Mouse (Mus musculus) 416B (cell line): ENCODE results near the gene Slc35e4.
"Not testable (repeated sequence)": the region's sequence is repeated elsewhere in the genome, so short reads cannot be mapped to it uniquely, and the experiment has no call there.

Experiments
- DNase-seq: peaks from one replicate; pipeline ENCODE4 v3.0.0; 2011; ENCODE audit warnings: low read depth

Slc35e4 gene

DNA sequence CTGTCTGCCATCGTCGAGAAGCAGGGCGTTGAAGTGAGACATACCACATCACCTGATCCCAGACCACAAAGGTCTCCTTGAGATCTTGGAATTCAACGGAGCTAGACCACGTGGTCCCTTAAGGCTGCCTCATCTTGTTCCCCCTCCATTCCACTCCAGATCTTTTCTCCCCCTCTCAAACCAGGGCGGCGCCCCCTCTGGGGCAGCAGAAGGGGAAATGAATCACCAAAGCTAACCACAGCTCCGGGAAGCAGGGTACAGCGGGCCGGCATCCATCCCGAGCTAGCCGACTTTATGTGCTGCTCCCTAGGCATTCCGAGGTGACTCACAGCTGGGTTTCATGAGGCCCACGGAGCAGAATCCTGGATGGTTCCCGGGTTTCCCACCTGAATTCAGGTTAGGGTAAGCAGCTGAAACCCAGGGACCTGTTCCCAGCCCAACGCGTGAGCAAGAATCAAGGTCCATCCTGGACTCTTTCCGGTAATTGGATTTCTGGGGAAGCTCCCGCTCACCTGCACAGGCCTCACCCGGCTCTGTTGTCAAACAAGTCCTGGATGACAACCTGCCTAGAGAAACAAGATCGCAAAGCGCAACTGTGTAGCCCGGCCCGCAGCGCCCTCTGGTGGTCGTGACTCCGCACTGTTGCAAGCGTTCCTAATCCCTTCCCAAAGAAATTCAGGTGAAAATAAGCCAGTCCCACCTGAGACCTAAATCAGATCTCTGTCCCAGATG is at the start of gene Slc35e4:
TSS of gene Slc35e4 (minus strand) at position 556 of the 732 bp plus-strand sequence.
- peak; percentile 98 for DNase-seq

DNA sequence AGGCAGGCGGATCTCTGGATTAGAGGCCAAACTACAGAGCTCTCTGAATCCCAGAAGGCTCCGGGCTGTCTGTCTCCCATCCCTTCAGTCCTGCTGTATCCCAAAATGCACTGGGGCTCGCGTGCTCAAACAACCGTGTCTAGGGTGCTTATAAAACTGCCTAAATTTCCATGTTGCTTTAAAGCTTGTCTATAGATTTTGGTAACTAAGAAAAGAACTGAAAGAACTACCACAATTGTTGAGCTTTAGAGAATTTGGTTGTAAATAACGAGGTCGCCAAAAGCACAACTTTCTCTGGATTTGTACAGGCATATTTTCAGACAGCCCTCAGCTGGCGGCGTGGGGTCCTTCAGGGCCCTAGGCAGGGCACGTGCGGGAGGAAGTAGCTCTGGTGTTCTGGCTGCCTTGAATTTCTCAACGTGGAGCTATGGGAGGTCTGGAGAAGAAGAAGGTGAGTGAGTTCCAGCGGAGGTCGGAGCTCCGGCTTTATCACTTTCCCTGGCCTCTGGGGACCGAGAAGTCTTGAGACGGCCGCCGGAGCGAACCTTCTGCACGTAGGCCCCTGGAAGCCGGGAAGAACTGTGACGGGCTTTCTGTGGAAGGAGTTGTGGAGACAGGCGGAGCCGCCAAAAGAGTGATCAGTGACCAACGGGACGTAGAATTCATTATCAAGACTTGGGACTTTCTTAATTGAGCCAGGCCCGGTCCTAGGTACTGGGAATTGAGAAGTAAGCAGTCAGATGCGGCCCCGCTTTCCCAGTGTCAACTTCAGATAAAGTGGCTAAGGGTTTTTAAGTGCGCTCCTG is 49.3 kb upstream of the Slc35e4 start, which contains the start of gene Pes1:
TSS of gene Pes1 (plus strand) at position 366 of the 806 bp plus-strand sequence.
- peak; percentile 95 for DNase-seq

DNA sequence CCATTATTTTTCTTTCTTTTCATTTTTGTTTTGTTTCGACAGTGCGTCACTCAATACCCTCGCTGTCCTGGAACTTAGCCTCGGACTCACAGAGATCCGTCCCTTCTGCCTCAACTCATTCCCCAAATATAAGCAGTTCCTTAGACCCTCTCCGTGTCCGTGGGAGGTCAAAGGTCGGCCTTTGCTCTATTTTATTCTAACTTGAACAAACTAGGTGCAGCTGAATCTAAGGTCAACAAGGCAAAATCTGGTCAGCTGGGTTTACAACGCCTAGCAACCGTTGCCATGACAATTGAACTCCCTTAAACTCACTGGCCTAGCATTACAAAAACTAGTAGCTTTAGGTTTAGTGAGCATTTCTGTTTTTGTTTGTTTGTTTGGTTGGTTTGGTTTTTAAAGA is 48.7 kb upstream of the Slc35e4 start:
- DNase-seq: no peak

DNA sequence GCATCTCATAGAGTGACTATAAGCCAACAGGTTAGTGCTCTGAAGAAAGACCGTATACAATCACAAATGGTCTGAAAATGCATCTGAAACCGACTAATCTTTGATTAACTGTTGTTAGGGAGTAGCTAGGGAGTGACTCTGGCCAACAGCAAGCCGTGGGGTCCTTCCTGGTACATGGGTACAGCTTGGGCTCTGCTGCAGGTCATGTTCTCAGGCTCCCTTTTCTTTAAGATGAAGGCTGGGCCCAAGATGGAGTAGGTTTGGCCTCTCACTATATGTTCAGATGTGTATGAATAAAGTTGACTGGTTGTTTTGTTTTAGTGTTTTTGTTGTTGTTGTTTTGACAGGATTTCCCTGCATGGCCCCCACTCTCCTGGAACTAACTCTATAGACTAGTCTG is 47.3 kb upstream of the Slc35e4 start:
- no peak for DNase-seq

DNA sequence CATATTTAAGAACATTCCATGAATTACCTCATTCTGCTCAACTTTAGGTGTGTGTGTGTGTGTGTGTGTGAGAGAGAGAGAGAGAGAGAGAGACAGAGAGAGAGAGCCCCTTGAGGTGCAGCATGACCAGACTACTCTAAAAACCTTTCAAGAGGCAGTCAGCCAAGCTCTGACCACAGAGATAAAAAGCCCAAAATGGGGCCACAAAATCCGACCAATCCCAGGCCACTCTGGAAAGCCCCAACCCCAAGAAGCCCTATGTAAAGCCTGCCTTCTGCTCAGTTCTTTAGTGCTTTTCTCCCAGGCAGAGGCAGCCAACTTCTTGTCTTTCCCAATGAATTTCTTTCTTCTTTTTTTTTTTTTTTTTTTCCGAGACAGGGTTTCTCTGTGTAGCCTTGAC is 46.4 kb upstream of the Slc35e4 start:
- peak; percentile 37 for DNase-seq

DNA sequence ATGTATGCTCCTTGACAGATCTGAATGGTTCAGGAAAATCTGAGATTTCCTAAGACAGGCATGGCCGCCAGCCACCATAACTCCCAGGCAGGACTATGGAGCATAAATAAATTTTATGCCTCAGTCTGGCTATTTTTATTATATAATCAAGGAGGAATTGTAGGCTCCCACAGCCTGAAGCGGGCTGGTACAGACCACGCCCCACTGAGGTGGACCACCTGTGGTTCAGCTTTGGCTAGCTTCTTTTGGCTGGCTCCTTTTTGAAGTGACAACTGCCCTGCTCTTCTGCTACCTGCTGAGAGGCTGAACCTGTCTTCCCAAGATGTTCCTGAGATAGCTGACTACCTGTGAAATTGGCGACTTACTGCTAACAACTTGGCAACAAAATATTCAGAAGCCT is 40.9 kb upstream of the Slc35e4 start:
- not testable (repeated sequence) for DNase-seq

DNA sequence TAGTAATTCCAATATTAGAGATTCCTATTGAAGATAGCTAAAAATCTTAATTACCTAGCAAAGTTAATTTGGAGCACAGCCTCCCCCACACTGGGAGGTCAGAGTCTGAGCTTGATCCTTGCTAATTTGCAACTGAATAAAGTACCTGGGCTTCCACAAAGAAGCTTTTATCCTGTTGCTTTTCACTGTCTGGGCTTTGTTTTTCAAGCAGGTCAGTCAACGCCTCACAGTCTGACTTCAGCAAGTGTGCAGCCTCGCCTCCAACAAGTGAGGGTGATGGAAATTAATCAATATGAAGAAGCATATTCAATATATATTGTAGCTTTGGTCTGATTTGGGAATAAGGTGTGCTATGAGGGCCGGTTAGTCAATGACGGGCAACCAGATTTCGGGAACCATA is 40.4 kb upstream of the Slc35e4 start:
- DNase-seq: not testable (repeated sequence)

DNA sequence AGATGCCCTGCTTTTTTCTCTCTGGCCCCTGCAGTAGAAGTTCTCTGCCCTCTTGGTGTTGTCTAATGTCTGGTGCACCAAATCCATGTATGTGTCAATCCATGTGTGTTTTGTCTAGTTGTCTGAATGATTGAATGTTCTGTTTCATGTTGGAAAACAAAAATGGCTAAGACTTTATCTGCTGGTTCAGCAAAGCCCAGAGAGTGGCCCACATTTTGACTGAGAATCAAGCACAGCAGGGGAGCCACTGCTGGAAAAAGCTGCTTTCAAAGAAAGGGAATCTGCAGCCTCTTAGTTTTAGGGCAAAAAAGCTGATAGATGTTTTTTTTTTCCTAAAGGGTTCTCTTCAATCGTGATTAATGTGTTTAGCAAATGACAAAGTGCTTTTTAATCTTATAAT is 31.9 kb upstream of the Slc35e4 start:
- DNase-seq: no peak

DNA sequence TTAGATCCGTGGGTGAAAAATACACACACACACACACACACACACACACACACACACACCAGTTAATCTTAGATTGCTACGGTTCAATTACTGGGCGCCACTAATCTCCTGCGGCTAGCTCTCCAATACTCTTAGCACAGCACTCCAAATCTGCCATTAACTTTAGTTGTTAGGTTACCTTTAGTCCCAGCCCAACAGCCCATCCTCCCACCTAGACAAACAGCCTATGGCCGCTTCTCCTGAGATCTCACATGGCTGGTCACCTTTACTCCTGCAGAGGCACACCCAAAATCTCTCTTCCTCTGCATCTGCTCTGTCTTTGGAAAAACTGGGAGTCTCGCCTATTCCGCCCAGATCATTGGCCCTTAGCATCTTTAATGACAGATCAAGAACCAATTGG is 26.9 kb upstream of the Slc35e4 start:
- no peak for DNase-seq

DNA sequence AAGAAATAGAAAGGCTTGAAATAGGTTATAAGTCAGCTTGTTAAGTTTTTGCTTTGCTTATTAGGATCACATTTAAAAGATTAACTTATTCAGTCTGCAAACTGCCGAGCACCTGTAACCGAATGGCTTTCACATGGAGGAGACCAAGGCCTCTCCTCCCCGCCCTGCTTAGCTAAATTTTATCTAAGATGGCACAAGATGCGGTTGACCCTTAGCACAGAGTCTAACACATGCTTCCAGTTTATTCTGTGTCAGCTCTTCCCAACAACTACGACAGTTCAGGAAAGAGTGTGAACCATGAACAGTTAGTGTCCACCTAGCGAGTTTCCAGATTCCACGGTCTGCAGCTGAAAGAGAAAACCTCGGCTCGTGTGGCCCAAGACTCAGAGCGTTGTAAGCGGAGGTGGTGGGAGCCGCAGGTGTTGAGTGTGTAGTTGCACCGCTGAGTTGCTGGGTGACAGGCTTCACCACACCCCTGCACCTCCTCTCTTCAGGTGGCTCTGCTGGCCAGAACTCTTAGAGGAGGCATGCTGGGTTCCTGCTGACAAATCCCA is 22.9 kb upstream of the Slc35e4 start:
- DNase-seq: no peak

DNA sequence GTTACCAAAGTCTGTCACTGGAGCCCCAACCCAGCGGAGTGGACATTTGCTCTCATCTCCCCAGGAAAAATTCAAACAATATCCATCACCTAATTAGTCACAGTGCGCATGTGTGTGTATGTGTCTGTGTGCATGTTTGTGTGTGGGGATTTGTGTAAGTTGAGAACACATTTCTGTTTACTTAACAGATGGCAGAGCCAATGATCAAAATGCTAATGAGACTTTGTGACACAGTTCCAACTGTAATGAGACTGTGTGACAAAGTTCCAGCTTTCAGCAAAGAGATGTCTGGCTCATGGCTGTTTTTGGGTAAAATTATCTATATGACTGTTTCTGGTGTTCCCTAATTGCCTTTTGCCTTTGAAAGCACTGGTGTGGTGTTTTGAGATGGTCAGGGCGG is 21.9 kb upstream of the Slc35e4 start:
- no peak for DNase-seq

DNA sequence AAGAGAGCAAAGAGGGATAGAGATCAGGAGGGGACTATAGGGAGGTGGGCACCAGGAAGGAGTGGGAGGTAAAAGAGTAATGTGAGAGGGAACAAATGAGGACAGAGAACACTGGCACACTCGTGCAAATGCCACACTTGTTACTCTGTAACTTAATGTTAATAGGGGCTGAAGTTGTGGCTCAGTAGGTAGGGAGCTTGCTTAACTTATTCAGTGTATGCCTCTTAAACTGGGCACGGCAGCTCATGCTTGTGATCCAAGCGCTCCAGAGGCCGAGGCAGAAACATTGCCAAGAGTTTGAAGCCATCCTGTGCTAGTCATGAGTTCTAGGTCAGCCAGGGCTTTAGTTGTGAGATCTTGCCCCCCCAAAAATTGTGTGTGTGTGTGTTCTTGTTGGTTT is 20.7 kb upstream of the Slc35e4 start:
- no peak for DNase-seq

DNA sequence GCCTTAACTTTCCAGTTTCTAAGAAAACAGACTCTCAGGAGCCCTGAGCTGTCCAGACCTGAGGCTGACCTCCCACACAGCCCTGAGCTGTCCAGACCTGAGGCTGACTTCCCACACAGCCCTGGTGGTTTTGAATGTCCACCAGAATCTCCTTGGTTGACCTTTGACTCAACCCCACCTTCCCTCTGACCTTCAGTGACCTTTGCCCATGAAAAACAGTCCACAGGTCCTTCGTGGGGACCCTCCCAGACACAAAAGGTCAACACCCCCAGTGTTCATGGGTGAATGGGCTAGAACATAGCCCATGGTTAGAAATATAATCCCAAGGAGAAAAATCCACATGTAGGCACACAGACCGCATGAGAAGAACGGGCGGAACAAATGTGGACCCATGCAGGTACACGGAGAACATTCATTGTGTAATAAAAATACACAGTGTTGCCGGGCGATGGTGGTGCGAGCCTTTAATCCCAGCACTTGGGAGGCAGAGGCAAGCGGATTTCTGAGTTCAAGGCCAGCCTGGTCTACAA is 19.4 kb upstream of the Slc35e4 start:
- DNase-seq: no peak

DNA sequence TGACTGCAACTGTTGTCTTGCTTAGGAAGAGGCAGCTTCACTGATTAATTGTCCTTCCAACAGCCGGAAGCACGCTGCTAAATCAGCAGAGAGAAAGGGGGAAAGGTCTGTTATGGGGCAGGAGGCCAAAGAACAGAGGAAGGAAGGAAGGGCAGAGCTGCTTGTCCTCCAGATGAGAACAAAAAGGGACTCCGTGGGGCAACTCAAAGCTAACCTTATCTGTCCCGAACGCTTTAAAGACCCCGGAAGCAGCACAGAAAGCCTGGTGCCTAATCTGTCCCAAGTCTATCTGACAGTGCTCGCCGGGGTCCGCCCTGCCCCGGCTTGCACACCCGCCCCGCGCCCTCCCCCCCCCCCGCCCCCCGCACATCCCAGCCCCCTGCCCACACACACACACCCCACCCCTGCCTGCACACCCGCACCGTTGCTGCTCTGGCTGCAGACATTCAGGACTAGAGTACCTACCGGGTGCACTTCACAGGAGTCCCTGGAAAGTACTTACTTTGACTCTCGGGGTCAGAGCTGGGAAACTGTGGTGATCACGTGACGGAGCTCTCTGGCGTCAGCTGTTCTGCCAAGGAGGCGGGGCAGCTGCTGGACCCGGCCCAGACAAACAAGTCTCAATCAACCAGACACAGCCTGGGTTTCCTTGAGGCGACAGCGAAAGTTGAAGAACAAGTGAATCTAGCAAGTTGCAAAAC is 17.2 kb upstream of the Slc35e4 start, which contains the start of gene Tcn2:
TSS of gene Tcn2 (minus strand) at position 649 of the 701 bp plus-strand sequence.
- DNase-seq: peak; percentile 90

DNA sequence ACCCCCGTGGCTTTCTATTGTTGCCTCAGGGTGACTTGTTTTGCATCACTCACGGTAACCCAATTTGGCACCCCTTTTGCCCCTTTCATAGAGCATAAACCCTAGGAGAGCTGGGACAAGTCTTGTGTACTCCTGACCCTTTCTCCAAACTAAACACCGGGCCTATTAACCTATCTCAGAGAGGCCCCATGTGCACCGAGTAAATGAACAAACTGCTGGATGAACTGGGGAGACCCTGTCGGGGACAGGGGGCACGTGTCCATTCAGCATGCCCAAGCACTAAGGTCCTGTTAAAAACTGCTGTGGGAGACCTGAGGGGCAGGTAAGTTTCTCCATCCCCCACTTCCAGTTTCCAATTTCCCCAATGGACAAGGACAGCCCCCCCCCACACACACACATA is 16.5 kb upstream of the Slc35e4 start:
- no peak for DNase-seq

DNA sequence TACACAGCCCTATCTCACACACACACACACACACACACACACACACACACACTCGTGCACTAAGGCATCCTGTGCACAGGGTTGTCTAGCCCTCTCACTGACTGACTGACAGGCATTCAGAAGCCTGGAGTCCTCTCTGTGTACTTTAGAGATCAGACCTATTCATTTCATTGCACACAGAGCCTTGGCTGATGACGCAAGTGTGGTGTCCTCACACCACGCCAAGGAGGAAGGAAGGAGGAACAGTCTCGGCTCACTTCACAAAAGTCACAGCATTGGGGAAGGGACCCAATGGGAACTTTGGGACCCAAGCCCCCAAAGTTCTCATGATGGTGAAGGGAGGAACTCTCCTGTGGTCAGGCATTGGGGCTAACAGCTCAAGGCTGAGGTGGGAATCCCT is 15.6 kb upstream of the Slc35e4 start:
- DNase-seq: peak; percentile 66

DNA sequence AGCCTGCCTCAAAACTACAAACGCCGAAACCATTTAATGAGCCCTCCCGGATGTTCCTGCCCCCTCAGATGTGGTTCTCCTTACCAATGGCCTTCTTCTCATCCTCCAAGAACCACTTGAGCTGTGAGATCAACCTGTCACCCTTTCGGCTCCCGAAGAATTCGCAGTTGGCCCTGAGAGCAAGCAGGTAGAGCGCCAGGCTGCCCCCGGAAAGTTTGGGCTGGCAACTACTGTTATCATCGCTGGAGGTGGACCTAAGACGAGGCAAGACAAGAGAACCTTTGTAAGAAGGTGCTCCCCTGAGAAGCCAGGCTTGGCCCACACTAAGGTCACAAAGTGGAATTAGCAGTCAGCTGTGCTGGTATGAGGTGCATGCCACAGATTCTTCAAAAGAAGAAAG is 11.5 kb upstream of the Slc35e4 start:
- no peak for DNase-seq

DNA sequence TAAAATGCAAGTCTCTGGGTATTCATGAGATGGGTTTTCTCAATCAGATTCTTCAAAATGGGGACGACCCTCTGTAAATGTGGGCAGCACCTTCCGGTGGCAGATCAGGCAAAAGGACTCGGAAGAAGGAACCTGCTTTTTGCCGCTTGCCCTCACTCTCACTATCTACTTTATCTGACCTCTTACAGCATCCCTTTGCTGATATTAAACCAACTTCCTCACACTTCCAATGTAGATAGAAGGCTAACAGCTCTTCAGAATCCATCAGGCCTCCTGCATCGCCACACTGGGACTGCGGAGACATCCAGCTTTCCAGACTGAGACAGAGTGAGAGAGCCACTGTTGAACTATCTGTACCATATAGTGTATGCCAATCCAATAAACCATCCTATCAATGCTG is 8.3 kb upstream of the Slc35e4 start:
- no peak for DNase-seq

DNA sequence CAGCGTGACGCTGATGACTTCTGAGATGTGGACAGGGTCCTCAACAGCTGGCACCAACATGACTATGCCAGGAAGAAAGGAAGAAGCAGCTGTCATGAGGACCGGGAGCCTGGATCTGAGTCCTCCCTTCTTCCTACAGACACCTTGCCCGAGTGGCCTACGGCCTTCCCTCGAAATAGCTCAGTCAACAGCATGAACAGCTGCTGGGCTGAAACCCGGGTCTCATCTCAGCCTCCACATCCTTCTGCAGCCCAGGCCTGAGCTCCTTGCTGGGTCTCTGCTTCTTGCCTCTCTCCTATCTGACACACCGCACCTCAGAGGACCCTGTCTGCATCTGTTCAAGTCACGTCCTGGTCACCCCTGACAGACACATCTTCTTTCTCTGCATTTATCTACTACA is 7.7 kb upstream of the Slc35e4 start:
- no peak for DNase-seq

DNA sequence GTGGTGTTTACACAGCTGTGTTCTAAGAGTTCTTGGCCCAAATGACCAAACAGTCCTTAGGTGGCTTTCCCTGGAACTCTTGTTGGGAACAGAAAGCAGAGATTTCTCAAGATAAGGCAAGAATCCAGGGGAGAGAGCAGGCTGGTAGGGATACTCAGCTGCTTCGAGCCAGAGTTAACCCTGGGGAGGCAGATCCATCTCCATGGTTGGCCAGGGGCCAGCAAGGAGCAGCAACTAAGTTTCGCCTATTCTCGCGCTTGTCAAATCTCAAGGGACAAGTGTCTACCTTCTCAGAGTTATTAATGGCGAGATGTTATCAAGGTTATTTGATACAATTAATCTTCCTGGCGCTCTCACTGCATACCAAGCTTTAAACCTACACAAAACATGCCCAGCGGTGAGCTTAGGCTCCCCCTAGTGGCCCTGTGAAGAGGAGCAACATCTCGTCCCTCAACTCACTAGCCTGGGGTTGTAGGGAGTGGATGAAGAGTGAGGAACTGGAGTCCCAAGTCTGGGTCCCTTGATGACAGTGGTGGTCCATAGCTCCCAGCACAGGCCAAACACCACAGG is 6.9 kb upstream of the Slc35e4 start:
- DNase-seq: peak; percentile 66

DNA sequence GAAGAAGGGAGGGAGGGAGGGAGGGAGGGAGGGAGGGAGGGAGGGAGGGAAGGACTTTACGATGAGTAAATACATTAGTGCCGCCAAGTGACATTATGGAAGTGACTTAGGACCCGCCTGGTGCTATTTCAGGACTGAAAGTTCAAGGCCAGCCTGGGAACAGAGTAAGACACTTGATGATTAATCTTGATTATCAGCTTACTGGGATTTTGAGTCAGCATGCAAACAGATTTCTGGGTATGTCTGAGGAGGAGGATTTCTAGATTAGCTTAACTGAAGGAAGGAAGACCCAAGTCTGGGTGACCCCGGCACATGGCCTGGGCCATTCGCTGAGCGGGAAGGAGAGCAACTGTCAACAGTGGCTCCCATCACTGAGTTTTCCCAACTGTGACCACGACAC is 6.0 kb upstream of the Slc35e4 start:
- DNase-seq: peak; percentile 30

DNA sequence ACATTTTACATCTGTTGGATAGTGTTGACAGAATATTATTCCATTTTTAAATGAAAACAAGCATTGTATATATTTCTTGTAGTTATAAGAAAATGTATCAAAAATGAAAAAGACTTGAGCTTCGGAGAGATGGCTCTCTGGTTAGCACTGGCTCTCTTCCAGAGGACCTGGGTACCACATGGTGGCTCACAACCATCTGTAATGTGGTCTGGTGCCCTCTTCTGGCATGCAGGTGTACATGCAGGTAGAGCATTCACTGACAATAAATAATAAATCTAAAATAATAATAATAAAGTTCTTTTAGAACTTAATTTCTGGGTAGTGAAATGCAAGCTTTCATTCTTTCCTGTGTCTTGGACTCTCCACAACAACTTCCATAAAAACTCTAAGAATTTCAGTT is 4.3 kb upstream of the Slc35e4 start:
- DNase-seq: peak; percentile 72
